Comparison of ENCODE assay signal across 31 mouse cellular contexts in genomic region chr3:57696779-57697178, GRCm38 (mm10). TPM values are rescaled to one million over a fixed set of nuclear protein-coding genes. Genes with fewer than 3 reads are reported as not detected.
DNase-seq lines count a peak whose midpoint lies in the region; ATAC-seq and TF ChIP-seq lines count a peak whose summit lies in the region.
"Had no signal": no experiment of that assay in that cellular context is flagged by ENCODE, and none has a peak within 500 bp of the region (broad histone marks: within the 10 kb centered on the region; RNA-seq: fewer than 3 reads in every experiment).

No protein-coding gene starts in this region.

- TF ChIP-seq CTCF in kidney, postnatal 0 days (IDR thresholded peaks at IDR 0.05; ENCODE audit: low read depth), result no peak
- TF ChIP-seq CTCF in liver, embryonic 14.5 days (IDR thresholded peaks at IDR 0.05; ENCODE audit: low read depth), result no peak
- TF ChIP-seq CTCF in stomach, postnatal 0 days (IDR thresholded peaks at IDR 0.05; ENCODE audit: low read depth), result no peak

- H3K27me3 ChIP-seq in kidney, embryonic 14.5 days (ENCODE audit: control insufficient read depth, insufficient read depth, low read length), result no peaks in the 10 kb centered on the region
- no peaks in the 10 kb centered on the region for H3K27me3 ChIP-seq in kidney, postnatal 0 days (ENCODE audit: insufficient read depth, low read length)
- no peaks in the 10 kb centered on the region for H3K27me3 ChIP-seq in liver, embryonic 14.5 days (ENCODE audit: control insufficient read depth, insufficient read depth, low read length)
- H3K27me3 ChIP-seq in stomach, postnatal 0 days (ENCODE audit: control insufficient read depth, insufficient read depth, low read length), result no peaks in the 10 kb centered on the region
- H3K27me3 ChIP-seq: heart, embryonic 13.5 days; hindbrain, embryonic 12.5 days; limb, embryonic 12.5 days; lung, embryonic 15.5 days; neural tube, embryonic 15.5 days had no signal

- H3K9me3 ChIP-seq in kidney, embryonic 14.5 days (ENCODE audit: control insufficient read depth, low read length), result no peaks in the 10 kb centered on the region
- H3K9me3 ChIP-seq in kidney, postnatal 0 days (replicated peaks; ENCODE audit: low read length), result no peaks in the 10 kb centered on the region
- H3K9me3 ChIP-seq in liver, embryonic 14.5 days (ENCODE audit: control insufficient read depth, low read length), result no peaks in the 10 kb centered on the region
- H3K9me3 ChIP-seq in stomach, postnatal 0 days (ENCODE audit: control insufficient read depth, low read length), result no peaks in the 10 kb centered on the region
- H3K9me3 ChIP-seq: embryonic facial prominence, embryonic 10.5 days; forebrain, embryonic 10.5 days; heart, embryonic 13.5 days; hindbrain, embryonic 12.5 days; limb, embryonic 12.5 days; lung, embryonic 15.5 days; neural tube, embryonic 15.5 days had no signal

- H3K4me1 ChIP-seq in kidney, embryonic 14.5 days (ENCODE audit: control insufficient read depth, insufficient read depth, low read length), result no peaks in the 10 kb centered on the region
- no peaks in the 10 kb centered on the region for H3K4me1 ChIP-seq in kidney, postnatal 0 days (replicated peaks; ENCODE audit: insufficient read depth, low read length)
- H3K4me1 ChIP-seq in liver, embryonic 14.5 days (replicated peaks; ENCODE audit: control insufficient read depth in 2 of 2, insufficient read depth in 2 of 2, low read length in 1 of 2), result peaks cover 0 to 9% of the 10 kb centered on the region in 2 experiments; a peak in 1 of 4 replicates
- no peaks in the 10 kb centered on the region for H3K4me1 ChIP-seq in stomach, postnatal 0 days (replicated peaks; ENCODE audit: control insufficient read depth, insufficient read depth)
- H3K4me1 ChIP-seq: embryonic facial prominence, embryonic 10.5 days; forebrain, embryonic 10.5 days; heart, embryonic 13.5 days; hindbrain, embryonic 12.5 days; limb, embryonic 12.5 days; lung, embryonic 15.5 days; neural tube, embryonic 15.5 days had no signal

- WGBS in kidney, embryonic 14.5 days, result 92% methylated on average over 9 of the region's 9 CpGs
- 86% methylated on average over 9 of the region's 9 CpGs for WGBS in kidney, postnatal 0 days
- WGBS in liver, embryonic 14.5 days (ENCODE audit: insufficient replicate concordance), result 63% methylated on average over 9 of the region's 9 CpGs
- 90% methylated on average over 9 of the region's 9 CpGs for WGBS in stomach, postnatal 0 days

- H3K4me3 ChIP-seq in kidney, embryonic 14.5 days (ENCODE audit: low read length), result no peak overlapping the region
- no peak overlapping the region for H3K4me3 ChIP-seq in kidney, postnatal 0 days (replicated peaks; ENCODE audit: low read depth, low read length)
- H3K4me3 ChIP-seq in liver, embryonic 14.5 days (ENCODE audit: insufficient read depth in 1 of 2, low read depth in 2 of 2, low read length in 2 of 2), result no peak overlapping the region
- H3K4me3 ChIP-seq in stomach, postnatal 0 days (ENCODE audit: low read depth, low read length), result no peak overlapping the region
- H3K4me3 ChIP-seq: embryonic facial prominence, embryonic 10.5 days; forebrain, embryonic 10.5 days; heart, adult 2 months; heart, embryonic 13.5 days; hindbrain, embryonic 12.5 days; limb, embryonic 12.5 days; lung, embryonic 15.5 days; neural tube, embryonic 15.5 days had no signal

- TF ChIP-seq EP300 in liver, embryonic 14.5 days (IDR thresholded peaks at IDR 0.05; ENCODE audit: low read depth), result no peak
- TF ChIP-seq EP300 in stomach, postnatal 0 days (optimal IDR thresholded peaks at IDR 0.05), result no peak

- no peak overlapping the region for H3K4me2 ChIP-seq in kidney, embryonic 14.5 days (replicated peaks; ENCODE audit: low read depth, low read length)
- no peak overlapping the region for H3K4me2 ChIP-seq in kidney, postnatal 0 days (ENCODE audit: low read length)
- no peak overlapping the region for H3K4me2 ChIP-seq in liver, embryonic 14.5 days (ENCODE audit: low read depth)
- no peak overlapping the region for H3K4me2 ChIP-seq in stomach, postnatal 0 days (replicated peaks; ENCODE audit: low read depth)
- H3K4me2 ChIP-seq: heart, embryonic 13.5 days; hindbrain, embryonic 12.5 days; limb, embryonic 12.5 days; lung, embryonic 15.5 days; neural tube, embryonic 15.5 days had no signal

- peak; percentile 17 to 37 for DNase-seq in kidney, adult 8-10 months
- peak; percentile 7 for DNase-seq in kidney, postnatal 0 days (ENCODE audit: low spot score)
- DNase-seq in liver, embryonic 14.5 days (ENCODE audit: low read depth in 3 of 3, low spot score in 3 of 3), result no peak
- no peak for DNase-seq in heart, postnatal 4 days
- DNase-seq in stomach, postnatal 0 days (ENCODE audit: low spot score), result no peak
- DNase-seq in lung, postnatal 14 days, result no peak
- DNase-seq: adrenal gland, adult 2 months; cerebellum, adult 11-12 months; cerebellum, postnatal 10 days; gastrocnemius, postnatal 14 days; heart, adult 2 months; heart, postnatal 14 days; layer of hippocampus, postnatal 36 days; lung, postnatal 4 days; thymus, adult 2 months; thymus, postnatal 4 days had no signal

- H3K36me3 ChIP-seq in kidney, embryonic 14.5 days (ENCODE audit: control insufficient read depth, insufficient read depth, low read length), result no peaks in the 10 kb centered on the region
- no peaks in the 10 kb centered on the region for H3K36me3 ChIP-seq in kidney, postnatal 0 days (ENCODE audit: insufficient read depth, low read length)
- no peaks in the 10 kb centered on the region for H3K36me3 ChIP-seq in liver, embryonic 14.5 days (replicated peaks; ENCODE audit: control insufficient read depth, insufficient read depth, low read depth)
- no peaks in the 10 kb centered on the region for H3K36me3 ChIP-seq in stomach, postnatal 0 days (ENCODE audit: control insufficient read depth, insufficient read depth, low read length)
- H3K36me3 ChIP-seq: embryonic facial prominence, embryonic 10.5 days; forebrain, embryonic 10.5 days; heart, embryonic 13.5 days; hindbrain, embryonic 12.5 days; limb, embryonic 12.5 days; lung, embryonic 15.5 days; neural tube, embryonic 15.5 days had no signal

- H3K9ac ChIP-seq in kidney, embryonic 14.5 days (ENCODE audit: low read depth, low read length), result no peak overlapping the region
- H3K9ac ChIP-seq in kidney, postnatal 0 days (ENCODE audit: low read depth, low read length), result no peak overlapping the region
- H3K9ac ChIP-seq in liver, embryonic 14.5 days (replicated peaks), result no peak overlapping the region
- H3K9ac ChIP-seq in stomach, postnatal 0 days (ENCODE audit: low read length), result no peak overlapping the region
- H3K9ac ChIP-seq: heart, embryonic 13.5 days; hindbrain, embryonic 12.5 days; limb, embryonic 12.5 days; lung, embryonic 15.5 days; neural tube, embryonic 15.5 days had no signal

- H3K27ac ChIP-seq in kidney, embryonic 14.5 days (ENCODE audit: low read depth, low read length), result no peak overlapping the region
- no peak overlapping the region for H3K27ac ChIP-seq in kidney, postnatal 0 days
- peak overlapping the region; percentile 60; the same call in 1 of the 2 replicates for H3K27ac ChIP-seq in liver, embryonic 14.5 days
- no peak overlapping the region for H3K27ac ChIP-seq in stomach, postnatal 0 days (replicated peaks)
- H3K27ac ChIP-seq: embryonic facial prominence, embryonic 10.5 days; forebrain, embryonic 10.5 days; heart, adult 2 months; heart, embryonic 13.5 days; hindbrain, embryonic 12.5 days; limb, embryonic 12.5 days; lung, embryonic 15.5 days; neural tube, embryonic 15.5 days had no signal

- ATAC-seq in kidney, embryonic 14.5 days (ENCODE audit: low FRiP score, low TSS enrichment), result no peak
- no peak for ATAC-seq in kidney, postnatal 0 days (replicated peaks; ENCODE audit: low FRiP score, low read depth)
- 0 out of 2 replicates have a peak, but pooled peaks have one; percentile 60 for ATAC-seq in liver, embryonic 14.5 days (ENCODE audit: insufficient read depth)
- ATAC-seq in stomach, postnatal 0 days (ENCODE audit: low FRiP score, low TSS enrichment), result no peak
- ATAC-seq: CD4-positive, CD25-positive, alpha-beta regulatory T cell, adult 4 months; forebrain, embryonic 16.5 days; intestine, postnatal 0 days had no signal

RNA-seq across cellular contexts. Expression of gene Ankub1, which starts 4.2 kb away (rescaled TPM):
- polyA plus RNA-seq in kidney, embryonic 14.5 days (2014; fragmentation: Nextera tagmentation; extraction: Ambion mirVana), result 0.07 TPM in 1 of 2 replicates, not detected in the other
- polyA plus RNA-seq in kidney, postnatal 0 days (2015; fragmentation: Nextera tagmentation; extraction: Ambion mirVana), result 0.06 TPM in 1 of 2 replicates, not detected in the other
- 0.01 TPM in 1 of 2 replicates, not detected in the other for polyA plus RNA-seq in liver, embryonic 14.5 days (2012; rRNA removed)
- polyA plus RNA-seq in liver, embryonic 14.5 days (2014; fragmentation: Nextera tagmentation; extraction: Ambion mirVana), result not detected in 2 replicates
- not detected for total RNA-seq in heart, postnatal 4 days (2021)
- polyA plus RNA-seq in stomach, postnatal 0 days (2015; fragmentation: Nextera tagmentation; extraction: Ambion mirVana), result 0.08 TPM in 1 of 2 replicates, not detected in the other
- total RNA-seq: adrenal gland, adult 2 months; gastrocnemius, postnatal 14 days; heart, adult 2 months; heart, postnatal 14 days; left cerebral cortex, postnatal 10 days; midbrain, postnatal 0 days had no signal
- polyA plus RNA-seq: adrenal gland, adult 2 months; CD4-positive, CD25-positive, alpha-beta regulatory T cell, adult 4 months; heart, embryonic 13.5 days; intestine, postnatal 0 days; limb, embryonic 12.5 days; small intestine, adult 2 months; stomach, embryonic 16.5 days had no signal

RNA-seq across cellular contexts. Expression of gene Rnf13, which starts 39.1 kb away (rescaled TPM):
- polyA plus RNA-seq in kidney, embryonic 14.5 days (2014; fragmentation: Nextera tagmentation; extraction: Ambion mirVana), result 69.6 and 78.8 TPM in 2 replicates
- 120 and 138 TPM in 2 replicates for polyA plus RNA-seq in kidney, postnatal 0 days (2015; fragmentation: Nextera tagmentation; extraction: Ambion mirVana)
- 7.1 and 9.7 TPM in 2 replicates for polyA plus RNA-seq in liver, embryonic 14.5 days (2012; rRNA removed)
- polyA plus RNA-seq in liver, embryonic 14.5 days (2014; fragmentation: Nextera tagmentation; extraction: Ambion mirVana), result 31.0 and 34.7 TPM in 2 replicates
- 10 to 100 TPM; 37.2 to 37.8 TPM for total RNA-seq in heart, postnatal 4 days (2021)
- polyA plus RNA-seq in stomach, postnatal 0 days (2015; fragmentation: Nextera tagmentation; extraction: Ambion mirVana), result 78.8 and 84.3 TPM in 2 replicates

RNA-seq across cellular contexts. Expression of gene Commd2, which starts 45.3 kb away (rescaled TPM):
- 82.2 and 97.4 TPM in 2 replicates for polyA plus RNA-seq in kidney, embryonic 14.5 days (2014; fragmentation: Nextera tagmentation; extraction: Ambion mirVana)
- polyA plus RNA-seq in kidney, postnatal 0 days (2015; fragmentation: Nextera tagmentation; extraction: Ambion mirVana), result 92.6 and 94.3 TPM in 2 replicates
- polyA plus RNA-seq in liver, embryonic 14.5 days (2012; rRNA removed), result 13.8 and 19.5 TPM in 2 replicates
- polyA plus RNA-seq in liver, embryonic 14.5 days (2014; fragmentation: Nextera tagmentation; extraction: Ambion mirVana), result 42.2 and 43.6 TPM in 2 replicates
- total RNA-seq in heart, postnatal 4 days (2021), result 10 to 100 TPM; 22.3 to 24.0 TPM
- 71.6 and 79.2 TPM in 2 replicates for polyA plus RNA-seq in stomach, postnatal 0 days (2015; fragmentation: Nextera tagmentation; extraction: Ambion mirVana)

Comparison
In these comparisons a context has a peak if more than half of its experiments do, and no peak if none do; other contexts are left out.
1. DNase-seq: peak in kidney, adult 8-10 months (2 of 2) and kidney, postnatal 0 days (single experiment); none in liver, embryonic 14.5 days (0 of 3), heart, postnatal 4 days (single experiment), stomach, postnatal 0 days (single experiment) and lung, postnatal 14 days (single experiment).